Mouse (Mus musculus) heart, postnatal 0 days (tissue): Measurements from ENCODE around the gene Prune1.

Source experiments
- CTCF ChIP-seq: IDR thresholded peaks from 2 replicates; pipeline ENCODE4 v1.5.1; 2016; ENCODE audit warnings: antibody characterized with exemption, control low read depth, low read depth
- EP300 ChIP-seq: IDR thresholded peaks from 2 replicates; pipeline ENCODE4 v1.6.1; 2016; ENCODE audit warnings: antibody characterized with exemption, low read depth

DNA sequence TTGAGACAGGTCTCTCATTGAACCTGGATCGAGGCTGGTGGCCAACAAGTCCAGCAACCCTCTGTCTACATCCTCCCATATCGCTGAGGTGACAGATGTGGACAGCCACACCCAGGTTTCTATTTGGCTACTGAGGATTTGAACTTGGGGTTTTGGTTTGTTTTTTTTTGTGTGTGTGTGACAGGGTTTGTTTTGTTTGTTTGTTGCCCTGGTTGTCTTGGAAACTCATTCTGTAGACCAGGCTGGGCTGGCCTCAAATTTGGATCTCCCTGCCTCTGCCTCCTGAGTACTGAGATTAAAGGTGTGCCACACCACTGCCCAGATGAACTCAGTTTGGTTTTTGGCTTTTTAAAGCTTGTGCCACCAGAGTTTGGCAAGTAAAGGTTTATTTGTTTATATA, 58.8 kb downstream of the Prune1 start:
- no peak for TF ChIP-seq CTCF
- TF ChIP-seq EP300 = no peak
